Mouse (Mus musculus) liver, embryonic 14.5 days (tissue): ENCODE results near the gene Gramd1b.

Experiments used
- CTCF ChIP-seq: IDR thresholded peaks from 2 replicates; pipeline ENCODE4 v1.5.1; 2016; ENCODE audit warnings: antibody characterized with exemption, low read depth, control low read depth
- EP300 ChIP-seq: IDR thresholded peaks from 2 replicates; pipeline ENCODE4 v1.6.1; 2016; ENCODE audit warnings: antibody characterized with exemption, low read depth

DNA sequence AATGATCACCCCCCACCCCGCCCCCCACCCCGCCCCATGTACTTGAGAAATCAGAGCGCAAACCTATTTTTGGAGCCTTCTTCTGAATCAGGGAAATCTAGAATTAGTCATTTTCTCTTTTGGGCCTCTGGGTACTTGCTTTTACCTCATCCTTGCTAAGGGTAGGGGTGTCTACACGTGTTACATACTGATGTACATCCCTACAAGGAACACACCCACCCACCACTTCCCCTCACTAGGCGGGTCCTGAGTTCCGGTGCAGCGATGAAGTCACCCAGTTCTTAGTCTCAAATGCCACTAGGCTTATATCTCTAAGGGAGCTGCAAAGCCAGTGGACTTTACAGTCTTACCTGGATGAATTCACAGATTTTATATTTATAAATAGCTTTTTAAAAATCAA lies 187.4 kb downstream of the Gramd1b start:
- no peak for TF ChIP-seq CTCF
- TF ChIP-seq EP300 = no peak
